Mouse (Mus musculus): ENCODE results near the gene Arhgap22.
A peak's percentile ranks its signal among the peaks of the same experiment; 100 is the strongest.

The Arhgap22 gene

GRCm38 (mm10) chr14:33212958-33213309 is 892 bp upstream of the Arhgap22 start:
- DNase-seq (ENCODE audit: low spot score in 2 of 2): no peak

- DNase-seq (ENCODE audit: low spot score in 2 of 2): no peak
Observed at GRCm38 (mm10) chr14:33214767-33215128, 922 bp downstream of the Arhgap22 start.

GRCm38 (mm10) chr14:33215163-33215562 is 1.3 kb downstream of the Arhgap22 start:
- no peak for DNase-seq (ENCODE audit: low spot score in 2 of 2)

GRCm38 (mm10) chr14:33216343-33217208 is 2.8 kb downstream of the Arhgap22 start:
- DNase-seq (ENCODE audit: low spot score in 2 of 2): peak; percentile 19 to 30

GRCm38 (mm10) chr14:33225235-33225634 is 11.4 kb downstream of the Arhgap22 start:
- DNase-seq (ENCODE audit: low spot score in 2 of 2): no peak

GRCm38 (mm10) chr14:33230672-33231071 is 16.8 kb downstream of the Arhgap22 start:
- DNase-seq (ENCODE audit: low spot score in 2 of 2): no peak

- peak; percentile 38 to 49 for DNase-seq (ENCODE audit: low spot score in 2 of 2)
Observed at GRCm38 (mm10) chr14:33231311-33231710, 17.5 kb downstream of the Arhgap22 start.

GRCm38 (mm10) chr14:33232048-33232447 is 18.2 kb downstream of the Arhgap22 start:
- no peak for DNase-seq (ENCODE audit: low spot score in 2 of 2)

GRCm38 (mm10) chr14:33235661-33236060 is 21.8 kb downstream of the Arhgap22 start:
- peak; percentile 70 to 75 for DNase-seq (ENCODE audit: low spot score in 2 of 2)

GRCm38 (mm10) chr14:33240400-33240799 is 26.6 kb downstream of the Arhgap22 start:
- DNase-seq (ENCODE audit: low spot score in 2 of 2): no peak

GRCm38 (mm10) chr14:33243261-33243660 is 29.4 kb downstream of the Arhgap22 start:
- DNase-seq (ENCODE audit: low spot score in 2 of 2): no peak

- DNase-seq (ENCODE audit: low spot score in 2 of 2): no peak
Observed at GRCm38 (mm10) chr14:33244519-33244918, 30.7 kb downstream of the Arhgap22 start.

- no peak for DNase-seq (ENCODE audit: low spot score in 2 of 2)
Observed at GRCm38 (mm10) chr14:33244946-33245345, 31.1 kb downstream of the Arhgap22 start.

- peak in 1 of 2 experiments; percentile 21 for DNase-seq (ENCODE audit: low spot score in 2 of 2)
Observed at GRCm38 (mm10) chr14:33246476-33246875, 32.6 kb downstream of the Arhgap22 start.

GRCm38 (mm10) chr14:33247623-33248022 is 33.8 kb downstream of the Arhgap22 start:
- no peak for DNase-seq (ENCODE audit: low spot score in 2 of 2)

- no peak for DNase-seq (ENCODE audit: low spot score in 2 of 2)
Observed at GRCm38 (mm10) chr14:33248741-33249140, 34.9 kb downstream of the Arhgap22 start.

GRCm38 (mm10) chr14:33250215-33250939 is 36.6 kb downstream of the Arhgap22 start:
- DNase-seq (ENCODE audit: low spot score in 2 of 2): no peak

GRCm38 (mm10) chr14:33250956-33251745 is 37.3 kb downstream of the Arhgap22 start:
- no peak for DNase-seq (ENCODE audit: low spot score in 2 of 2)

- no peak for DNase-seq (ENCODE audit: low spot score in 2 of 2)
Observed at GRCm38 (mm10) chr14:33258256-33258655, 44.4 kb downstream of the Arhgap22 start.

GRCm38 (mm10) chr14:33260131-33260530 is 46.3 kb downstream of the Arhgap22 start:
- no peak for DNase-seq (ENCODE audit: low spot score in 2 of 2)

- no peak for DNase-seq (ENCODE audit: low spot score in 2 of 2)
Observed at GRCm38 (mm10) chr14:33264795-33265194, 51.0 kb downstream of the Arhgap22 start.

- DNase-seq (ENCODE audit: low spot score in 2 of 2): no peak
Observed at GRCm38 (mm10) chr14:33276240-33276639, 62.4 kb downstream of the Arhgap22 start.

All from spleen, postnatal 36 days (tissue).